Mouse (Mus musculus) CH12.LX (cell line): ENCODE results near the gene Arl4c. TPM values are rescaled to one million over a fixed set of nuclear protein-coding genes. Genes with fewer than 3 reads are reported as not detected.
A peak's percentile ranks its signal among the peaks of the same experiment; 100 is the strongest.

Experiments used
- DNase-seq: peaks from one replicate; pipeline ENCODE4 v3.0.0-alpha.2; 2013; ENCODE audit errors: extremely low read depth
- H3K27ac ChIP-seq: 2 replicates; pipeline ENCODE4 v1.5.1; 2012; ENCODE audit warnings: low read depth, mild to moderate bottlenecking, control low read depth, moderate library complexity; ENCODE audit not compliant: insufficient read depth
- H3K27me3 ChIP-seq: replicated peaks from 2 replicates; pipeline ENCODE3; 2012; ENCODE audit warnings: inconsistent platforms
- H3K36me3 ChIP-seq, 2 experiments: replicated peaks in 1 of 2; 2 replicates each; pipeline versions ENCODE3 to v1.6.1; 2012; ENCODE audit warnings: inconsistent platforms in 1 of 2, low read length in 1 of 2, mild to moderate bottlenecking in 1 of 2, mixed read lengths in 1 of 2, moderate library complexity in 1 of 2; ENCODE audit not compliant: control insufficient read depth in 1 of 2, insufficient read depth in 1 of 2
- H3K4me1 ChIP-seq, 2 experiments: 2 replicates each; pipeline ENCODE4 v1.6.1; 2012; ENCODE audit warnings: inconsistent platforms in 1 of 2, moderate library complexity in 1 of 2; ENCODE audit not compliant: insufficient read depth in 2 of 2, control insufficient read depth in 1 of 2
- H3K4me2 ChIP-seq: 2 replicates; pipeline ENCODE4 v1.6.1; 2012; ENCODE audit warnings: low read depth, mild to moderate bottlenecking, control low read depth; ENCODE audit not compliant: poor library complexity, insufficient read depth, severe bottlenecking
- H3K4me3 ChIP-seq, 3 experiments: fragments of 150-350 bp in 1 of 3; sonication (generic) in 1 of 3; replicated peaks in 1 of 3; 2 replicates each; pipeline versions ENCODE3 to v1.5.1; 2011 to 2012; ENCODE audit warnings: low read depth in 2 of 3, low read length in 2 of 3, mild to moderate bottlenecking in 2 of 3, moderate library complexity in 2 of 3, control low read depth in 1 of 3, improper control_type of control experiment in 1 of 3, inconsistent platforms in 1 of 3, mixed read lengths in 1 of 3; ENCODE audit not compliant: poor library complexity in 1 of 3
- H3K79me2 ChIP-seq: replicated peaks from 2 replicates; pipeline ENCODE4 v1.6.1; 2012; ENCODE audit warnings: mild to moderate bottlenecking, moderate library complexity; ENCODE audit not compliant: control insufficient read depth, poor library complexity, insufficient read depth, severe bottlenecking; ENCODE audit errors: extremely low read depth
- H3K9ac ChIP-seq: 2 replicates; pipeline ENCODE4 v1.6.1; 2012; ENCODE audit warnings: low read depth, mild to moderate bottlenecking, control low read depth, moderate library complexity; ENCODE audit not compliant: insufficient read depth
- H3K9me3 ChIP-seq: replicated peaks from 2 replicates; pipeline ENCODE3; 2012; ENCODE audit warnings: low read length, inconsistent platforms, mixed read lengths
- BHLHE40 ChIP-seq: IDR thresholded peaks from 2 replicates; pipeline ENCODE4 v1.6.1; 2011; ENCODE audit warnings: mild to moderate bottlenecking, low read depth, low read length, improper control_type of control experiment
- CHD1 ChIP-seq: IDR thresholded peaks from 2 replicates; pipeline ENCODE4 v1.6.1; 2012; ENCODE audit warnings: low read depth, low read length, improper control_type of control experiment, inconsistent platforms
- CHD2 ChIP-seq: IDR thresholded peaks from 2 replicates; pipeline ENCODE4 v1.6.1; 2011; ENCODE audit warnings: low read length, improper control_type of control experiment
- CTCF ChIP-seq, 2 experiments: IDR thresholded peaks in 1 of 2; conservative IDR thresholded peaks in 1 of 2; 2 replicates each; pipeline ENCODE4 v1.5.1; 2011 to 2012; ENCODE audit warnings: low read depth in 2 of 2, low read length in 2 of 2, improper control_type of control experiment in 1 of 2, inconsistent platforms in 1 of 2, mild to moderate bottlenecking in 1 of 2, moderate library complexity in 1 of 2
- ELF1 ChIP-seq: IDR thresholded peaks from 2 replicates; pipeline ENCODE4 v1.6.1; 2014; ENCODE audit warnings: low read depth, mild to moderate bottlenecking, inconsistent platforms, low read length, improper control_type of control experiment
- EP300 ChIP-seq: IDR thresholded peaks from 2 replicates; pipeline ENCODE4 v1.6.1; 2011; ENCODE audit warnings: low read length, improper control_type of control experiment
- GABPA ChIP-seq: IDR thresholded peaks from 2 replicates; pipeline ENCODE4 v1.6.1; 2012; ENCODE audit warnings: low read depth, low read length, improper control_type of control experiment, inconsistent platforms; ENCODE audit not compliant: insufficient replicate concordance
- JUN ChIP-seq: IDR thresholded peaks from 2 replicates; pipeline ENCODE4 v1.6.1; 2011; ENCODE audit warnings: low read depth, mild to moderate bottlenecking, low read length, improper control_type of control experiment, moderate library complexity; ENCODE audit not compliant: insufficient read depth
- JUND ChIP-seq: conservative IDR thresholded peaks from 2 replicates; pipeline ENCODE4 v1.6.1; 2011; ENCODE audit warnings: low read depth, low read length, improper control_type of control experiment
- KAT2A ChIP-seq: IDR thresholded peaks from 2 replicates; pipeline ENCODE4 v1.6.1; 2012; ENCODE audit warnings: low read length, improper control_type of control experiment, inconsistent platforms; ENCODE audit not compliant: insufficient replicate concordance
- MAFK ChIP-seq: IDR thresholded peaks from 2 replicates; pipeline ENCODE4 v1.6.1; 2011; ENCODE audit warnings: low read length, improper control_type of control experiment; ENCODE audit not compliant: insufficient replicate concordance
- MAZ ChIP-seq: IDR thresholded peaks from 2 replicates; pipeline ENCODE4 v1.6.1; 2012; ENCODE audit warnings: low read depth, mild to moderate bottlenecking, inconsistent platforms, low read length, improper control_type of control experiment, moderate library complexity
- MEF2A ChIP-seq: IDR thresholded peaks from 2 replicates; pipeline ENCODE4 v1.6.1; 2014; ENCODE audit warnings: low read depth, mild to moderate bottlenecking, inconsistent platforms, low read length, improper control_type of control experiment, borderline replicate concordance
- MXI1 ChIP-seq: IDR thresholded peaks from 2 replicates; pipeline ENCODE4 v1.6.1; 2011; ENCODE audit warnings: mild to moderate bottlenecking, low read depth, low read length, improper control_type of control experiment
- MYC ChIP-seq: IDR thresholded peaks from 2 replicates; pipeline ENCODE4 v1.6.1; 2011; ENCODE audit warnings: low read depth, mild to moderate bottlenecking, improper control_type of control experiment, low read length
- NELFE ChIP-seq: IDR thresholded peaks from 2 replicates; pipeline ENCODE4 v1.6.1; 2011; ENCODE audit warnings: low read depth, low read length, improper control_type of control experiment
- NRF1 ChIP-seq: IDR thresholded peaks from 2 replicates; pipeline ENCODE4 v1.6.1; 2014; ENCODE audit warnings: low read depth, mild to moderate bottlenecking, inconsistent platforms, low read length, improper control_type of control experiment, moderate library complexity
- PAX5 ChIP-seq: IDR thresholded peaks from 2 replicates; pipeline ENCODE4 v1.6.1; 2012; ENCODE audit warnings: low read length, inconsistent platforms, mixed read lengths
- POLR2A ChIP-seq: IDR thresholded peaks from 2 replicates; pipeline ENCODE4 v1.6.1; 2011; ENCODE audit warnings: low read depth, mild to moderate bottlenecking, improper control_type of control experiment, low read length
- RAD21 ChIP-seq: IDR thresholded peaks from 2 replicates; pipeline ENCODE4 v1.6.1; 2011; ENCODE audit warnings: low read depth, mild to moderate bottlenecking, low read length, improper control_type of control experiment, moderate library complexity
- RCOR1 ChIP-seq: conservative IDR thresholded peaks from 2 replicates; pipeline ENCODE4 v1.6.1; 2012; ENCODE audit warnings: low read depth, mild to moderate bottlenecking, inconsistent platforms, low read length, improper control_type of control experiment
- SIN3A ChIP-seq: IDR thresholded peaks from 2 replicates; pipeline ENCODE4 v1.6.1; 2012; ENCODE audit warnings: low read length, improper control_type of control experiment, inconsistent platforms
- SMC3 ChIP-seq: IDR thresholded peaks from 2 replicates; pipeline ENCODE4 v1.6.1; 2011; ENCODE audit warnings: low read depth, low read length, improper control_type of control experiment
- TBP ChIP-seq: conservative IDR thresholded peaks from 2 replicates; pipeline ENCODE4 v1.6.1; 2011; ENCODE audit warnings: low read depth, low read length, improper control_type of control experiment
- TCF12 ChIP-seq: IDR thresholded peaks from 2 replicates; pipeline ENCODE4 v1.6.1; 2014; ENCODE audit warnings: low read depth, mild to moderate bottlenecking, inconsistent platforms, low read length, improper control_type of control experiment
- UBTF ChIP-seq: IDR thresholded peaks from 2 replicates; pipeline ENCODE4 v1.6.1; 2012; ENCODE audit warnings: low read depth, mild to moderate bottlenecking, inconsistent platforms, low read length, improper control_type of control experiment, moderate library complexity
- USF1 ChIP-seq: IDR thresholded peaks from 2 replicates; pipeline ENCODE4 v1.6.1; 2014; ENCODE audit warnings: low read depth, mild to moderate bottlenecking, inconsistent platforms, low read length, improper control_type of control experiment
- USF2 ChIP-seq: conservative IDR thresholded peaks from 2 replicates; pipeline ENCODE4 v1.6.1; 2011; ENCODE audit warnings: low read depth, low read length, improper control_type of control experiment
- ZC3H11A ChIP-seq: IDR thresholded peaks from 2 replicates; pipeline ENCODE4 v1.6.1; 2012; ENCODE audit warnings: low read depth, mild to moderate bottlenecking, inconsistent platforms, low read length, improper control_type of control experiment
- ZKSCAN1 ChIP-seq: IDR thresholded peaks from 2 replicates; pipeline ENCODE4 v1.6.1; 2012; ENCODE audit warnings: low read depth, inconsistent platforms, low read length, improper control_type of control experiment, borderline replicate concordance
- ZNF384 ChIP-seq: IDR thresholded peaks from 2 replicates; pipeline ENCODE4 v1.6.1; 2012; ENCODE audit warnings: low read depth, low read length, improper control_type of control experiment, inconsistent platforms
- dilution Hi-C: fragments of 300-500 bp; cut with MboI; formaldehyde crosslinking; loops from 2 replicates; pipeline ENCODE4 v1.14.3; 2020; ENCODE audit warnings: low sequenced_read_pairs; ENCODE audit not compliant: extremely low pct_unique_long_range_greater_than_20kb, extremely low pct_ligation_motif_present
- in situ Hi-C: fragments of 300-500 bp; cut with MboI; formaldehyde crosslinking; loops from 3 replicates; pipeline ENCODE4 v1.14.3; 2019; ENCODE audit warnings: low sequenced_read_pairs, low pct_ligation_motif_present, low pct_unique_long_range_greater_than_20kb, mixed read lengths
- polyA plus RNA-seq: library from polyadenylated mRNA; unstranded; fragments of >175 nt; gene quantifications from 2 replicates; pipeline ENCODE4 v1.2.1, GENCODE M21; 2012; ENCODE audit warnings: low read depth; ENCODE audit not compliant: insufficient read length
- total RNA-seq, 2 experiments: library from RNA; depleted of rRNA; stranded (reverse); fragments of 300-350 nt in 1 of 2; fragments of >200 nt in 1 of 2; gene quantifications; 2 replicates each; pipeline ENCODE4 v1.2.3; 2012 to 2014

The Arl4c gene
- total and polyA plus RNA-seq, 3 experiments = 25.8 to 33.9 (median 31.6) TPM

DNA sequence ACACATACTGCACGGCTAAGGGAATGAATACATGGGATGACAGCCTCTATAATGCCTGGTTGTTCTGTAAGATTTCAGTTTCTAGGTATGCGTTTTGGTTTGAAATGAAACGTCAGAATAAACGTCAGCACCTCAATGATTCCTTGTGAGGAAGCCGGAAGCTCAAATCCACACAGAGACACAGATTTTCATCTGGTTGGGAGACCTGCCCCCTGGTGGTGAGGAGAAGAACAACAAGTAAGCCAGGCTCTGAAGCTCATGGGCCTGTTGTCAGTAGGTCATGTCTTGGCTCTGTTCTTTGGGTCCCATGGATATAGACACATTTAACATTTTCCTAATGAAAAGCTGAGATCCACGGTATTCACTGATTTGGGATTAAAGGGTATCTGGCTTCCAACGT, 40.4 kb upstream of the Arl4c start:
- Histone ChIP-seq H3K4me3 (no peak overlapping the region), H3K4me1 (no peaks in the 10 kb centered on the region; a peak in 1 of 4 replicates), H3K27me3 (no peaks in the 10 kb centered on the region), H3K4me2 (no peak overlapping the region), H3K36me3 (no peaks in the 10 kb centered on the region), H3K9me3 (peaks cover 58% of the 10 kb centered on the region), H3K79me2 (no peaks in the 10 kb centered on the region), H3K9ac (no peak overlapping the region), H3K27ac (no peak overlapping the region)
- dilution Hi-C loops (no loop called here), in situ Hi-C loops (loop anchor here (25.0 kb wide), 1 partner anchor 445 kb away; no protein-coding TSS in a partner anchor)
- DNase-seq = peak; percentile 42
- TF ChIP-seq JUN (no peak), MAZ (no peak), NELFE (no peak), ZC3H11A (no peak; the same call in 1 of the 2 replicates), MYC (no peak), SMC3 (peak; percentile 73), EP300 (no peak), KAT2A (no peak), RAD21 (peak; percentile 61), BHLHE40 (no peak), PAX5 (no peak), MXI1 (no peak), MAFK (no peak), USF2 (no peak), MEF2A (no peak), CHD1 (no peak), ZKSCAN1 (no peak), POLR2A (no peak), JUND (no peak), TBP (no peak), GABPA (no peak), ZNF384 (no peak), NRF1 (no peak), TCF12 (no peak), UBTF (no peak), CTCF (conservative IDR thresholded peaks at IDR 0.05 in 1 of 2, IDR thresholded peaks at IDR 0.05 in 1 of 2; ENCODE audit: low read depth in 2 of 2, low read length in 2 of 2) (peak; percentile 75 to 77), CHD2 (no peak), ELF1 (0 out of 2 replicates have a peak, but pooled peaks have one; percentile 27), SIN3A (no peak), USF1 (no peak), RCOR1 (no peak)
